Mouse (Mus musculus) neural tube, embryonic 11.5 days (tissue): ENCODE measurements around the gene Gsg1. TPM values are rescaled to one million over a fixed set of nuclear protein-coding genes. Genes with fewer than 3 reads are reported as not detected.

Source experiments
- ATAC-seq: fragments of 200-750 bp; cut with Nextera tagmentation; 2 replicates; pipeline ENCODE4 v1.8.0; 2017; ENCODE audit warnings: moderate number of reproducible peaks, mild to moderate bottlenecking, moderate TSS enrichment, moderate library complexity; ENCODE audit not compliant: insufficient read depth, low FRiP score, low TSS enrichment
- DNase-seq: peaks from one replicate; pipeline ENCODE4 v3.0.0-alpha.2; 2015; ENCODE audit warnings: low spot score
- H3K27ac ChIP-seq: fragments of 300-500 bp; sonication (generic); 2 replicates; pipeline ENCODE4 v1.5.1; 2014; ENCODE audit warnings: low read depth, mild to moderate bottlenecking, low read length
- H3K27me3 ChIP-seq: fragments of 300-500 bp; sonication (generic); 2 replicates; pipeline ENCODE4 v1.6.1; 2014; ENCODE audit warnings: mild to moderate bottlenecking, low read length, mixed read lengths; ENCODE audit not compliant: control insufficient read depth, insufficient read depth
- H3K36me3 ChIP-seq: fragments of 300-500 bp; sonication (generic); 2 replicates; pipeline ENCODE4 v1.6.1; 2014; ENCODE audit warnings: mild to moderate bottlenecking, low read length, moderate library complexity, mixed read lengths; ENCODE audit not compliant: control insufficient read depth, insufficient read depth
- H3K4me1 ChIP-seq: fragments of 300-500 bp; sonication (generic); 2 replicates; pipeline ENCODE4 v1.6.1; 2014; ENCODE audit warnings: low read length, mixed read lengths; ENCODE audit not compliant: control insufficient read depth, insufficient read depth
- H3K4me2 ChIP-seq: fragments of 300-500 bp; sonication (generic); 2 replicates; pipeline ENCODE4 v1.6.1; 2014; ENCODE audit warnings: low read depth, mild to moderate bottlenecking, moderate library complexity
- H3K4me3 ChIP-seq: fragments of 300-500 bp; sonication (generic); 2 replicates; pipeline ENCODE4 v1.5.1; 2014; ENCODE audit warnings: low read depth, low read length
- H3K9ac ChIP-seq: fragments of 300-500 bp; sonication (generic); 2 replicates; pipeline ENCODE4 v1.6.1; 2014; ENCODE audit warnings: mild to moderate bottlenecking, low read length
- H3K9me3 ChIP-seq: fragments of 300-500 bp; sonication (generic); 2 replicates; pipeline ENCODE4 v1.6.1; 2016; ENCODE audit warnings: low read length; ENCODE audit not compliant: control insufficient read depth
- WGBS: fragments of 180-500 bp; shearing (Covaris S2); extraction: QIAGEN DNeasy Blood & Tissue Kit; methylation state at CpG from one replicate; pipeline ENCODE4 v1.1.7; 2014; 5-methylcytosine and 5-hydroxymethylcytosine counted together
- polyA plus RNA-seq: library from polyadenylated mRNA; unstranded; fragments of >200 nt; fragmentation: Nextera tagmentation; extraction: Ambion mirVana; gene quantifications from 2 replicates; pipeline ENCODE4 v1.2.1, GENCODE M21; 2014

Gene Gsg1
- polyA plus RNA-seq: 0.69 and 1.0 TPM in 2 replicates

GRCm38 (mm10) chr6:135254153-135254552 is at the start of gene Gsg1:
Gene Gsg1, minus strand, starts transcription at chr6:135254351.
- Histone ChIP-seq H3K4me3 (no peak within 1 kb of the TSS), H3K27ac (no peak within 1 kb of the TSS), H3K36me3 (no peaks in the 10 kb centered on the region), H3K9ac (no peak within 1 kb of the TSS), H3K9me3 (no peaks in the 10 kb centered on the region), H3K4me1 (0 out of 2 replicates have a peak, but pooled peaks cover 8% of the 10 kb centered on the region), H3K4me2 (no peak within 1 kb of the TSS), H3K27me3 (no peaks in the 10 kb centered on the region)
- ATAC-seq (no peak), DNase-seq (no peak)
- 83% methylated on average over 7 of the region's 7 CpGs for WGBS

- Histone ChIP-seq H3K27me3 (no peaks in the 10 kb centered on the region), H3K9me3 (no peaks in the 10 kb centered on the region), H3K4me1 (no peaks in the 10 kb centered on the region), H3K4me2 (no peak overlapping the region), H3K36me3 (no peaks in the 10 kb centered on the region), H3K27ac (no peak overlapping the region), H3K4me3 (no peak overlapping the region), H3K9ac (no peak overlapping the region)
- ATAC-seq (no peak), DNase-seq (no peak)
- 73% methylated on average over 10 of the region's 10 CpGs for WGBS
These were observed 48.4 kb upstream of the Gsg1 start for GRCm38 (mm10) chr6:135302421-135303125.

- ATAC-seq (no peak), DNase-seq (no peak)
- H3K36me3 ChIP-seq: no peaks in the 10 kb centered on the region
- no peaks in the 10 kb centered on the region for H3K9me3 ChIP-seq
- H3K4me2 ChIP-seq: no peak overlapping the region
- H3K27me3 ChIP-seq: no peaks in the 10 kb centered on the region
- H3K9ac ChIP-seq: no peak overlapping the region
- H3K4me3 ChIP-seq: no peak overlapping the region
- H3K4me1 ChIP-seq: no peaks in the 10 kb centered on the region
- no peak overlapping the region for H3K27ac ChIP-seq
- 88% methylated on average over 4 of the region's 4 CpGs for WGBS
These were observed 46.3 kb upstream of the Gsg1 start for GRCm38 (mm10) chr6:135300469-135300868.

GRCm38 (mm10) chr6:135299024-135299550 is 44.9 kb upstream of the Gsg1 start:
- H3K4me2 ChIP-seq: no peak overlapping the region
- WGBS: 85% methylated on average over 7 of the region's 7 CpGs
- DNase-seq (no peak), ATAC-seq (no peak)
- H3K4me1 ChIP-seq: no peaks in the 10 kb centered on the region
- no peaks in the 10 kb centered on the region for H3K27me3 ChIP-seq
- H3K4me3 ChIP-seq: no peak overlapping the region
- H3K36me3 ChIP-seq: no peaks in the 10 kb centered on the region
- H3K9ac ChIP-seq: no peak overlapping the region
- no peaks in the 10 kb centered on the region for H3K9me3 ChIP-seq
- no peak overlapping the region for H3K27ac ChIP-seq

- no peaks in the 10 kb centered on the region for H3K4me1 ChIP-seq
- 89% methylated on average over 7 of the region's 7 CpGs for WGBS
- H3K36me3 ChIP-seq: no peaks in the 10 kb centered on the region
- H3K4me2 ChIP-seq: no peak overlapping the region
- no peak for DNase-seq
- H3K4me3 ChIP-seq: no peak overlapping the region
- H3K9me3 ChIP-seq: no peaks in the 10 kb centered on the region
- H3K27me3 ChIP-seq: no peaks in the 10 kb centered on the region
- H3K9ac ChIP-seq: no peak overlapping the region
- no peak for ATAC-seq
- H3K27ac ChIP-seq: no peak overlapping the region
These were observed 43.4 kb upstream of the Gsg1 start for GRCm38 (mm10) chr6:135297570-135297969.

- H3K9me3 ChIP-seq: no peaks in the 10 kb centered on the region
- no peak for ATAC-seq
- whole genome bisulfite sequencing: 77% methylated on average over 17 of the region's 17 CpGs
- no peaks in the 10 kb centered on the region for H3K36me3 ChIP-seq
- no peak for DNase-seq
- no peaks in the 10 kb centered on the region for H3K27me3 ChIP-seq
- no peak overlapping the region for H3K4me3 ChIP-seq
- no peak overlapping the region for H3K27ac ChIP-seq
- no peaks in the 10 kb centered on the region for H3K4me1 ChIP-seq
- H3K4me2 ChIP-seq: no peak overlapping the region
- no peak overlapping the region for H3K9ac ChIP-seq
These were observed 42.1 kb upstream of the Gsg1 start for GRCm38 (mm10) chr6:135296267-135296666.

GRCm38 (mm10) chr6:135295082-135295861 is 41.1 kb upstream of the Gsg1 start:
- Histone ChIP-seq H3K27ac (no peak overlapping the region), H3K36me3 (no peaks in the 10 kb centered on the region), H3K4me2 (no peak overlapping the region), H3K9ac (no peak overlapping the region), H3K4me1 (no peaks in the 10 kb centered on the region), H3K4me3 (no peak overlapping the region), H3K9me3 (no peaks in the 10 kb centered on the region), H3K27me3 (no peaks in the 10 kb centered on the region)
- WGBS: 79% methylated on average over 11 of the region's 11 CpGs
- ATAC-seq (no peak), DNase-seq (no peak)

GRCm38 (mm10) chr6:135294150-135294549 is 40.0 kb upstream of the Gsg1 start:
- Histone ChIP-seq H3K36me3 (no peaks in the 10 kb centered on the region), H3K9ac (no peak overlapping the region), H3K4me2 (no peak overlapping the region), H3K4me3 (no peak overlapping the region), H3K9me3 (no peaks in the 10 kb centered on the region), H3K27ac (no peak overlapping the region), H3K27me3 (no peaks in the 10 kb centered on the region), H3K4me1 (no peaks in the 10 kb centered on the region)
- no peak for ATAC-seq
- no peak for DNase-seq
- WGBS: 91% methylated on average over 6 of the region's 6 CpGs
